Mouse (Mus musculus) hindbrain, postnatal 0 days (tissue): ENCODE measurements around the gene Tpsg1. TPM values are rescaled to one million over a fixed set of nuclear protein-coding genes. Genes with fewer than 3 reads are reported as not detected.
A peak's percentile ranks its signal among the peaks of the same experiment; 100 is the strongest.

Experiments
- ATAC-seq: fragments of 200-750 bp; cut with Nextera tagmentation; 2 replicates; pipeline ENCODE4 v1.8.0; 2017; ENCODE audit warnings: mild to moderate bottlenecking, moderate TSS enrichment, moderate library complexity
- DNase-seq: peaks from one replicate; pipeline ENCODE4 v3.0.0-alpha.2; 2015; ENCODE audit warnings: low spot score
- H3K27ac ChIP-seq: fragments of 300-500 bp; sonication (generic); 2 replicates; pipeline ENCODE4 v1.5.1; 2014; ENCODE audit warnings: mild to moderate bottlenecking
- H3K27me3 ChIP-seq: fragments of 300-500 bp; sonication (generic); 2 replicates; pipeline ENCODE4 v1.6.1; 2014; ENCODE audit warnings: low read length, mixed read lengths; ENCODE audit not compliant: insufficient read depth
- H3K36me3 ChIP-seq: fragments of 300-500 bp; sonication (generic); 2 replicates; pipeline ENCODE4 v1.6.1; 2014; ENCODE audit warnings: low read length, mixed read lengths; ENCODE audit not compliant: insufficient read depth
- H3K4me1 ChIP-seq: fragments of 300-500 bp; sonication (generic); 2 replicates; pipeline ENCODE4 v1.6.1; 2014; ENCODE audit warnings: antibody characterized with exemption, low read length, mixed read lengths; ENCODE audit not compliant: insufficient read depth
- H3K4me2 ChIP-seq: fragments of 300-500 bp; sonication (generic); 2 replicates; pipeline ENCODE4 v1.6.1; 2014; ENCODE audit warnings: low read depth, mild to moderate bottlenecking, low read length, moderate library complexity, mixed read lengths
- H3K4me3 ChIP-seq: fragments of 300-500 bp; sonication (generic); 2 replicates; pipeline ENCODE4 v1.5.1; 2014; ENCODE audit warnings: low read length
- H3K9ac ChIP-seq: fragments of 300-500 bp; sonication (generic); replicated peaks from 2 replicates; pipeline ENCODE4 v1.6.1; 2014; ENCODE audit warnings: mild to moderate bottlenecking, low read length, moderate library complexity, mixed read lengths
- H3K9me3 ChIP-seq: fragments of 300-500 bp; sonication (generic); 2 replicates; pipeline ENCODE4 v1.6.1; 2016; ENCODE audit warnings: low read length, mixed read lengths
- CTCF ChIP-seq: IDR thresholded peaks from 2 replicates; pipeline ENCODE4 v1.5.1; 2016; ENCODE audit warnings: antibody characterized with exemption, control low read depth, low read depth
- WGBS: fragments of 180-500 bp; shearing (Covaris S2); extraction: QIAGEN DNeasy Blood & Tissue Kit; methylation state at CpG from one replicate; pipeline ENCODE4 v1.1.7; 2014; 5-methylcytosine and 5-hydroxymethylcytosine counted together
- polyA plus RNA-seq: library from polyadenylated mRNA; unstranded; fragments of >200 nt; fragmentation: Nextera tagmentation; extraction: Ambion mirVana; gene quantifications from 2 replicates; pipeline ENCODE4 v1.2.1, GENCODE M21; 2015
- total RNA-seq: library from RNA; depleted of rRNA; stranded (reverse); fragments of >200 nt; gene quantifications from 2 replicates; pipeline ENCODE4 v1.2.3, GENCODE M21; 2014

Gene Tpsg1
- total and polyA plus RNA-seq, 2 experiments from 2014 or later: 0.21 to 0.65 TPM

GRCm38 (mm10) chr17:25394526-25394925 is 25.5 kb downstream of the Tpsg1 start:
- H3K4me3 ChIP-seq: no peak overlapping the region
- H3K27me3 ChIP-seq: no peaks in the 10 kb centered on the region
- DNase-seq (no peak), ATAC-seq (no peak)
- H3K4me2 ChIP-seq: no peak overlapping the region
- no peaks in the 10 kb centered on the region; the same call in 1 of the 2 replicates for H3K36me3 ChIP-seq
- 80% methylated on average over 4 of the region's 4 CpGs for WGBS
- no peaks in the 10 kb centered on the region for H3K9me3 ChIP-seq
- H3K4me1 ChIP-seq: no peaks in the 10 kb centered on the region
- no peak for TF ChIP-seq CTCF
- no peak overlapping the region for H3K27ac ChIP-seq
- H3K9ac ChIP-seq: no peak overlapping the region

- peak; percentile 89 for DNase-seq
- Histone ChIP-seq H3K36me3 (no peaks in the 10 kb centered on the region; the same call in 1 of the 2 replicates), H3K27me3 (no peaks in the 10 kb centered on the region), H3K4me3 (no peak overlapping the region), H3K4me1 (no peaks in the 10 kb centered on the region), H3K4me2 (no peak overlapping the region), H3K9me3 (no peaks in the 10 kb centered on the region), H3K9ac (no peak overlapping the region), H3K27ac (no peak overlapping the region)
- WGBS: 31% methylated on average over 14 of the region's 14 CpGs
- peak; percentile 78 for ATAC-seq
- TF ChIP-seq CTCF: peak; percentile 99
Measured at GRCm38 (mm10) chr17:25397804-25398519, 28.9 kb downstream of the Tpsg1 start.

GRCm38 (mm10) chr17:25398520-25398838 is 29.4 kb downstream of the Tpsg1 start:
- Histone ChIP-seq H3K9me3 (no peaks in the 10 kb centered on the region), H3K9ac (no peak overlapping the region), H3K36me3 (no peaks in the 10 kb centered on the region; the same call in 1 of the 2 replicates), H3K27me3 (no peaks in the 10 kb centered on the region), H3K27ac (no peak overlapping the region), H3K4me3 (no peak overlapping the region), H3K4me2 (no peak overlapping the region), H3K4me1 (no peaks in the 10 kb centered on the region)
- 0 out of 2 replicates have a peak, but pooled peaks have one; percentile 12 for ATAC-seq
- TF ChIP-seq CTCF: no peak
- 26% methylated on average over 13 of the region's 13 CpGs for WGBS
- peak; percentile 34 for DNase-seq

- Histone ChIP-seq H3K9ac (no peak overlapping the region), H3K27me3 (no peaks in the 10 kb centered on the region), H3K36me3 (no peaks in the 10 kb centered on the region), H3K4me1 (peaks cover 12% of the 10 kb centered on the region), H3K4me2 (no peak overlapping the region), H3K27ac (no peak overlapping the region), H3K9me3 (no peaks in the 10 kb centered on the region), H3K4me3 (no peak overlapping the region)
- DNase-seq (no peak), ATAC-seq (no peak)
- no peak for TF ChIP-seq CTCF
- 14% methylated on average over 7 of the region's 7 CpGs for WGBS
Measured at GRCm38 (mm10) chr17:25400443-25400842, 31.4 kb downstream of the Tpsg1 start.

GRCm38 (mm10) chr17:25401491-25401890 is 32.4 kb downstream of the Tpsg1 start:
- no peaks in the 10 kb centered on the region for H3K9me3 ChIP-seq
- H3K36me3 ChIP-seq: no peaks in the 10 kb centered on the region
- H3K4me3 ChIP-seq: no peak overlapping the region
- TF ChIP-seq CTCF: no peak
- H3K27ac ChIP-seq: no peak overlapping the region
- peaks cover 22% of the 10 kb centered on the region for H3K4me1 ChIP-seq
- ATAC-seq (no peak), DNase-seq (peak; percentile 37)
- no peak overlapping the region for H3K4me2 ChIP-seq
- 40% methylated on average over 4 of the region's 4 CpGs for WGBS
- H3K9ac ChIP-seq: no peak overlapping the region
- H3K27me3 ChIP-seq: no peaks in the 10 kb centered on the region

GRCm38 (mm10) chr17:25402224-25402623 is 33.2 kb downstream of the Tpsg1 start:
- Histone ChIP-seq H3K4me1 (peaks cover 30% of the 10 kb centered on the region), H3K4me2 (no peak overlapping the region), H3K27me3 (no peaks in the 10 kb centered on the region), H3K9me3 (no peaks in the 10 kb centered on the region), H3K27ac (no peak overlapping the region), H3K4me3 (no peak overlapping the region), H3K9ac (no peak overlapping the region), H3K36me3 (no peaks in the 10 kb centered on the region)
- no peak for TF ChIP-seq CTCF
- ATAC-seq (no peak), DNase-seq (no peak)
- 82% methylated on average over 13 of the region's 13 CpGs for WGBS

GRCm38 (mm10) chr17:25404190-25404589 is 35.1 kb downstream of the Tpsg1 start:
- TF ChIP-seq CTCF: no peak
- no peak overlapping the region for H3K9ac ChIP-seq
- peaks cover 36% of the 10 kb centered on the region for H3K4me1 ChIP-seq
- WGBS: 27% methylated on average over 3 of the region's 3 CpGs
- H3K27me3 ChIP-seq: no peaks in the 10 kb centered on the region
- ATAC-seq: no peak
- H3K36me3 ChIP-seq: no peaks in the 10 kb centered on the region
- H3K4me2 ChIP-seq: no peak overlapping the region
- peak overlapping the region; percentile 51; the same call in 1 of the 2 replicates for H3K27ac ChIP-seq
- DNase-seq: peak; percentile 51
- H3K9me3 ChIP-seq: no peaks in the 10 kb centered on the region
- H3K4me3 ChIP-seq: no peak overlapping the region
